Mouse (Mus musculus): ENCODE data around the gene Pcsk5. TPM values are rescaled to one million over a fixed set of nuclear protein-coding genes. Genes with fewer than 3 reads are reported as not detected.

Gene Pcsk5
- 100 to 1,000 TPM; 182 to 188 TPM for total RNA-seq (2021)
- long read RNA-seq, experiment 1, full-length matches to known transcripts = 103 of 190 reads
- long read RNA-seq, experiment 1, partial matches to known transcripts = 41 of 190 reads
- long read RNA-seq, experiment 1, other reads (novel, unspliced or antisense) = 46 of 190 reads
- long read RNA-seq, experiment 2, full-length matches to known transcripts = 38 of 57 reads
- long read RNA-seq, experiment 2, partial matches to known transcripts = 9 of 57 reads
- long read RNA-seq, experiment 2, other reads (novel, unspliced or antisense) = 10 of 57 reads

GRCm38 (mm10) chr19:17837471-17837859, at the start of gene Pcsk5:
Gene Pcsk5, minus strand, starts transcription at chr19:17837632.
- peak; percentile 94 to 95 for DNase-seq

DNA sequence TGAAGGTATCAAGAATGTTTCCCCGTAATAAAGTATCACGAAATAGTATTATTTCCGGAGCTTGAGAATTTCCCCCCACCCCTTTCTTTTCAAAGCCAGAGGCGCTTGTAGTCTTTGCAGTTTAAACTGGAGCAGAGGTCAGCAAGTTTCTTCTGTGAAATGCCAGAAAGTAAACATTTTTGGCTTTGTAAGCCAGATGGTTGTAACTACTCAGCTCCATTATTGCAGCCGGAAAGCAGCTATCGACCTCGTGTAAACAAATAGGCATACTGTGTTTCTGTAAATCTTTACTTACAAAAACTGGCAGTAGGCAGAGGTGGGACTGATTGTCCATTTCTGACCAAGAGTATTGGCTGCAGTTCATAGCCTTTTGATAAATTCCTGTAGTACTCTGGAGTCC, 38.4 kb upstream of the Pcsk5 start:
- DNase-seq = no peak

- DNase-seq = no peak
These were observed 37.0 kb upstream of the Pcsk5 start for GRCm38 (mm10) chr19:17874388-17874787.

- DNase-seq = no peak
These were observed 36.3 kb upstream of the Pcsk5 start for GRCm38 (mm10) chr19:17873755-17874154.

- DNase-seq = no peak
These were observed 29.0 kb upstream of the Pcsk5 start for GRCm38 (mm10) chr19:17866317-17866891.

- no peak for DNase-seq
These were observed 23.1 kb upstream of the Pcsk5 start for GRCm38 (mm10) chr19:17860351-17861014.

- DNase-seq = no peak
These were observed 19.3 kb upstream of the Pcsk5 start for GRCm38 (mm10) chr19:17856741-17857140.

DNA sequence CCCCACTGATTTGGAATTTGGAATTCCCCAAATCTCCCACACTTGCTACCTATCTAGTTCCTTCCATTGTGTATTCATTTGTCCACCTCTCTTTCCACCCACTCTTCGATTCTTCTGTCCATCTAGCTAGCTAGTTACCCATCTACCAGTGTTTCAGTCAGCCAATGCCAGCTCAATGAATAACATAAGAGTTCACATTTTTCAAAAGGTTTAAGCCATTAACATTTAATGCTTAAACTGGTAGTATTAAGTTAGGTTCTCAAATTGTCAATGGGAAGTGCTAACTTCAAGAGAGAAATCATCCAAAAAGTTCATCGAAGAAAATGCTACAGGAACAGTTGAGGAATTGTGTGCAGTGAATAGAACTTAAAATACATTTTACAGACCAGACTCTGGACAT, 11.0 kb upstream of the Pcsk5 start:
- no peak for DNase-seq

GRCm38 (mm10) chr19:17845967-17846366, 8.5 kb upstream of the Pcsk5 start:
- DNase-seq = no peak

DNA sequence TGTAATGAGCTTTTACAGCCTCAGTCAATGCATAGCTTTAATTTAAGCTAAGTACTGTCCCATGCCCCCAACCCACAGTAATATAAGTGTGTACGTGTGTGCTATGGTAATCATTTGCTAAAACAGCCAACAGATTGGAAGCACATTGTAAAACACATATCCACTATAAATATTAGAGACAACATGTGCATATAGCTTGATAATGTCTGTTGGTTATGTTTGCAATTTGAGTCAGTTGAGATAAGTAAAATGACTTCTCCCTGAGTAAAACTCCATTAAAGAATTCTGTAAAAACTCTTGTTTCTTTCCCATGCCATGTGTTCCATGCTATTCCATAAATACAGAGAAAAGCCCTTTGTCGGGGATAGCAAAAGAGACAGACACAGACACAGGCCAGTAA, 4.2 kb upstream of the Pcsk5 start:
- no peak for DNase-seq

GRCm38 (mm10) chr19:17839856-17840255, 2.4 kb upstream of the Pcsk5 start:
- DNase-seq = no peak

GRCm38 (mm10) chr19:17836566-17837470, 614 bp downstream of the Pcsk5 start:
- DNase-seq = peak; percentile 45 to 65

- peak; percentile 71 to 74 for DNase-seq
These were observed 1.5 kb downstream of the Pcsk5 start for GRCm38 (mm10) chr19:17835681-17836565.

DNA sequence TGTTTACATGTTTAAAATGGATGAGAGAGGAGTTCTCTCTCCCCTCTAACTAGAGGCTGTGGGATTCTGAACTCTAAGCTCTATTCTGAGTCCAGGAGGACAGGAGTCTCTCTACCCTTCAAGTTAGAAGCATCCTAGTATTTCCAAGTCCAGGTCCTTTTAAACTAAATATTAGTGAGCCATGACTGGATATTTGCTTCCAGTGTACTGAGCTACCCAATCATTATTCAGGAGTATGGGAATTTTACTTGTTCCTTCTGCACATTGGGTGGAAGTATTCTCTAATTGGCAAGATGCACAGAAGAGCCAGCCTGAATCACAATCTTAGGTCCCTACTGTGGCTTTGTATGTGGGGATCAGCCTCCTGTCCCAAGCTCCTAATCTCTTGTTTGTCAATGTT, 2.5 kb downstream of the Pcsk5 start:
- no peak for DNase-seq

DNA sequence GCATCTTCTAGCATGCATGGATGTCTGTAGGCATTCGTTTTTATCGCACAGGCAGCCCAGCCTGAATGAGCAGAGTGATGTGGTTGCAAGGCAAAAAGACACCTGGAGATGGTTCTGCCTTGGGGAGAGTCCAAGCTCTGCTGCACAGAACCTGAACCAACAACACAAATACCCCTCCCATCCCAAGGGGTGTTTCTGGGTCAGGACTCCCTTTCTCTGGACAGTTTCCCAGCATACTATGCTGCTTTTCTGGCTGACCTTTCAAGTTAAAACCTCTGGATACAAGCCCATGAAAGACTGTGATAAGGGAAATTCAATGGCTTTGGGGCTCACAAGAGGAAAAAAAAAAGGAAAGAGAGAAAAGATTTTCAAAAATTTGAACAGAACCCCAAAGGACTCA, 6.1 kb downstream of the Pcsk5 start:
- peak in 1 of 2 experiments; percentile 46 for DNase-seq

DNA sequence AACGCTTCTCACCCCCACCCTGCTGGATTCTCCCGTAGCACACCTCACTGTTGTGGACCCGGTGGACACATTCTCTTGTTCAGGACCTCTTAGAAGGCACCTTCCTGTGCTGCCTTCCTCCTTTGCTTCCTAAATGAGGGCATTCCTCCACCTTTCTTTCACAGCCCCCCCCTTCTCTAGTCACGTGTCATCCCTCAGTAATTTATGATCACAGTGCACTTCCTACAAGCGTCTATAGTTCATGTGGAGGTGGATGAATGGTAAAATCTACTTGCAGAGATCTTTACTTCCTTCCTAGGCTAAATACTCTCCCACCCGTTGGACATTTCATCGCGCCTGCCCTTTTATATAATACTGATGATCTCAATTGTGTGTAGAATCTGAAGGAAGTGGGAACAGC, 9.0 kb downstream of the Pcsk5 start:
- no peak for DNase-seq

GRCm38 (mm10) chr19:17826694-17827093, 10.7 kb downstream of the Pcsk5 start:
- no peak for DNase-seq

DNA sequence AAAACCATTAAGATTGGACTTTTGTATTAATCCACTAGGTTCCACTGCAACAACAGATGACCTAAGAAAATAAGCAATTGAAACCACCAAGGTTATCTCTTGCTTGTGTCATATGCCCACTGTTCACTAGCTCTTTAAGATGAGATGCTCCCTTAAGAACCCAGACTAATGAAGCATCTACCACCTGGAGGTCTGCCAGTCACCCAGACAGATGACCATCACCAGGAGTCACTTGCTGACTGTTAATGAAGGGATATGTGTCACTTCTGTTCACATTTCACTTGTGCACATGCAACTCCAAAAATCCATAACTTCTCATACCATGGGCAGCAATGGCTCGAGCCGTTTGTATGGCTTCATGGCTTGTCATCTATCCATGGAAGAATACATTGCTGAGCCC, 17.4 kb downstream of the Pcsk5 start:
- no peak for DNase-seq

DNA sequence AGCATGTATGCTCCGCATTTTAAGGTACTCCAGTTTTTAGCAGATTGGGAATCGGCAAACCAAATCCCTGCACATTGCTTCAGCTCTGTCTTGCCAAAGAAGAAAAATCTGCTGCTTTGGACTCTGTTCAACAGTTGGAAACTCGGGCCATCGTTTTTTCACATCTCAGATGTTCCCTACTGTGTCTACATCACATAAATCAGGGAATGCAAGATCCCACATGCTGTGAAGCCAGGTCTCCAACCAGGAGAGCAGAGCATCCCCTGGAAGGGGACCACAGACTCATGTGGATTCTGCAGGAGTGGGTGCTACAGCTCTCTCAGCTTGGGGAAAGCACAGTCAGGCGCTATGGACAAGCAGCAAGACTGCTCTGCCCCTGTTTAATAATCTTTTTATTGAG, 18.4 kb downstream of the Pcsk5 start:
- DNase-seq = no peak

DNA sequence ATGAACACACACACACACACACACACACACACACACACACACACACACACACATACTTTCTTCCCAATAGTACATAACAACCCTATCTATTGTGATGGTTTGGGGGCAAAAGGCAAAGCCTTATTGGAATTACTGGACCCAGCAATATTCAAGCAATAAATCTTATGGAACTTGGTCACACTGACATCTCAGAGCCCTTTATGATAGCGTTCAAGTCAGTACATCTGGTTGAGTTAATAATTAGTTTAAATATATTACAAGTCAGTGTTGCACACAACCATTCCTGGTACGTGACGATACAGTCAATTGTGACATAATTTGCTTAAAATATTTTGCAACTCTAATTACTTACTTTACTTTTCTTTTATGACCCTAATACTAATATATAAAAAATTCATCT, 22.4 kb downstream of the Pcsk5 start:
- no peak for DNase-seq

DNA sequence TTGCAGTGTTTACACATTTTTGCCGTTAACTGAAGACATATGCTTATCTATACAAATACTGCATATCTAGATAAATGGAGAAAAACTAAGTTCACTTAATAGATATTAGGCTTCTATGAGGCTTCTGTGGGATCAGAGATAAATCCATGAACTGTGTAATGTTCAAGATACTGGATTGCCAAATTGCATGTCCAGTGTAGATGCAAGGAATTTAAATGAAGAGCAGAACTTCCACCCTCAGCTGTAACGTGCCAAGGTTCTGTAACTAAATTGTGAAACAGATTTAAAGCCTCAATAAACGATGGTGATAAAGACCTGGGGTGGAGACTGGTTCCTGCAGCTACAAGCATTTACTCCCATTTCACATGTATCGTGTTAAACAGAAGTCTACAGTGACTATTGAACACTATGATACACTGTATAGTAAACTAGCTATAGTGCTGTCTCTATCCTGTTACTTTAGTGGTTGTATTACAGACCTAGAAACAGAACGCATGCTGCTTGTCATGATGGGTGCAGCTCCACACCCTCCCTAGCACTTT, 23.9 kb downstream of the Pcsk5 start:
- no peak for DNase-seq

All from adrenal gland, postnatal 36 days (tissue).